Mouse (Mus musculus): Measurements from ENCODE around the gene Hmgn2.

Hmgn2 gene

GRCm38 (mm10) chr4:133978021-133978711, 9.7 kb upstream of the Hmgn2 start:
- no peak for DNase-seq (ENCODE audit: low spot score)

- DNase-seq (ENCODE audit: low spot score) = no peak
Observed at GRCm38 (mm10) chr4:133971741-133972140, 3.3 kb upstream of the Hmgn2 start.

- DNase-seq (ENCODE audit: low spot score) = no peak
Observed at GRCm38 (mm10) chr4:133970876-133971275, 2.4 kb upstream of the Hmgn2 start.

GRCm38 (mm10) chr4:133970196-133970595, 1.7 kb upstream of the Hmgn2 start:
- DNase-seq (ENCODE audit: low spot score) = peak; percentile 50

GRCm38 (mm10) chr4:133969114-133969770, 792 bp upstream of the Hmgn2 start:
- no peak for DNase-seq (ENCODE audit: low spot score)

GRCm38 (mm10) chr4:133967866-133968149, 642 bp downstream of the Hmgn2 start:
- peak; percentile 97 for DNase-seq (ENCODE audit: low spot score)

- peak; percentile 99 for DNase-seq (ENCODE audit: low spot score)
Observed at GRCm38 (mm10) chr4:133967138-133967865, 1.1 kb downstream of the Hmgn2 start.

GRCm38 (mm10) chr4:133966271-133966940, 2.0 kb downstream of the Hmgn2 start:
- DNase-seq (ENCODE audit: low spot score) = no peak

GRCm38 (mm10) chr4:133962566-133962965, 5.9 kb downstream of the Hmgn2 start:
- no peak for DNase-seq (ENCODE audit: low spot score)

GRCm38 (mm10) chr4:133958884-133959283, 9.6 kb downstream of the Hmgn2 start:
- no peak for DNase-seq (ENCODE audit: low spot score)

- DNase-seq (ENCODE audit: low spot score) = no peak
Observed at GRCm38 (mm10) chr4:133956358-133956757, 12.1 kb downstream of the Hmgn2 start.

- no peak for DNase-seq (ENCODE audit: low spot score)
Observed at GRCm38 (mm10) chr4:133946736-133947135, 21.7 kb downstream of the Hmgn2 start.

- no peak for DNase-seq (ENCODE audit: low spot score)
Observed at GRCm38 (mm10) chr4:133943791-133944190, 24.7 kb downstream of the Hmgn2 start.

GRCm38 (mm10) chr4:133942679-133943078, 25.8 kb downstream of the Hmgn2 start:
- no peak for DNase-seq (ENCODE audit: low spot score)

- no peak for DNase-seq (ENCODE audit: low spot score)
Observed at GRCm38 (mm10) chr4:133941576-133941975, 26.9 kb downstream of the Hmgn2 start.

- no peak for DNase-seq (ENCODE audit: low spot score)
Observed at GRCm38 (mm10) chr4:133940386-133941260, 27.8 kb downstream of the Hmgn2 start.

GRCm38 (mm10) chr4:133938077-133938476, 30.4 kb downstream of the Hmgn2 start:
- no peak for DNase-seq (ENCODE audit: low spot score)

GRCm38 (mm10) chr4:133931785-133932184, 36.7 kb downstream of the Hmgn2 start:
- DNase-seq (ENCODE audit: low spot score) = no peak

- peak; percentile 39 for DNase-seq (ENCODE audit: low spot score)
Observed at GRCm38 (mm10) chr4:133931349-133931748, 37.1 kb downstream of the Hmgn2 start.

GRCm38 (mm10) chr4:133929278-133929670, 39.2 kb downstream of the Hmgn2 start:
- DNase-seq (ENCODE audit: low spot score) = peak; percentile 35

- DNase-seq (ENCODE audit: low spot score) = peak; percentile 35
Observed at GRCm38 (mm10) chr4:133928576-133929277, 39.7 kb downstream of the Hmgn2 start.
